Mouse (Mus musculus): ENCODE data around the gene Atg4d. TPM values are rescaled to one million over a fixed set of nuclear protein-coding genes. Genes with fewer than 3 reads are reported as not detected.
A peak's percentile ranks its signal among the peaks of the same experiment; 100 is the strongest.
"Not testable (repeated sequence)": the region's sequence is repeated elsewhere in the genome, so short reads cannot be mapped to it uniquely, and the experiment has no call there.

Gene Atg4d
- total RNA-seq, 1 experiment from 2014 or later: 5.6 TPM

- no peak for ATAC-seq (replicated peaks in 1 of 2; ENCODE audit: insufficient read depth in 1 of 2, low FRiP score in 2 of 2, low TSS enrichment in 1 of 2, low read depth in 1 of 2, poor library complexity in 2 of 2, severe bottlenecking in 2 of 2)
Measured at GRCm38 (mm10) chr9:21320280-21320618, 55.2 kb downstream of the Atg4d start.

- peak; percentile 54 to 83 for ATAC-seq (replicated peaks in 1 of 2; ENCODE audit: insufficient read depth in 1 of 2, low FRiP score in 2 of 2, low TSS enrichment in 1 of 2, low read depth in 1 of 2, poor library complexity in 2 of 2, severe bottlenecking in 2 of 2)
Measured at GRCm38 (mm10) chr9:21320619-21321512, 55.8 kb downstream of the Atg4d start, which contains the start of gene Slc44a2. Slc44a2 (plus strand) TSS chr9:21320698.

- peak; percentile 32 to 58 for ATAC-seq (replicated peaks in 1 of 2; ENCODE audit: insufficient read depth in 1 of 2, low FRiP score in 2 of 2, low TSS enrichment in 1 of 2, low read depth in 1 of 2, poor library complexity in 2 of 2, severe bottlenecking in 2 of 2)
Measured at GRCm38 (mm10) chr9:21321513-21321835, 56.4 kb downstream of the Atg4d start.

- no peak for ATAC-seq (replicated peaks in 1 of 2; ENCODE audit: insufficient read depth in 1 of 2, low FRiP score in 2 of 2, low TSS enrichment in 1 of 2, low read depth in 1 of 2, poor library complexity in 2 of 2, severe bottlenecking in 2 of 2)
Measured at GRCm38 (mm10) chr9:21322211-21322916, 57.3 kb downstream of the Atg4d start.

- ATAC-seq (replicated peaks in 1 of 2; ENCODE audit: insufficient read depth in 1 of 2, low FRiP score in 2 of 2, low TSS enrichment in 1 of 2, low read depth in 1 of 2, poor library complexity in 2 of 2, severe bottlenecking in 2 of 2): not testable (repeated sequence)
Measured at GRCm38 (mm10) chr9:21322917-21323297, 57.8 kb downstream of the Atg4d start.

- no peak for ATAC-seq (replicated peaks in 1 of 2; ENCODE audit: insufficient read depth in 1 of 2, low FRiP score in 2 of 2, low TSS enrichment in 1 of 2, low read depth in 1 of 2, poor library complexity in 2 of 2, severe bottlenecking in 2 of 2)
Measured at GRCm38 (mm10) chr9:21324269-21324668, 59.2 kb downstream of the Atg4d start.

Other genes starting within 250 kb of the Atg4d start
- 36.2 and 44.7 TPM in 2 replicates for gene Icam1, start 249.3 kb upstream of the Atg4d start, total RNA-seq (2017)
- gene Icam4, start 235.9 kb upstream of the Atg4d start, total RNA-seq (2017): 3.0 and 7.9 TPM in 2 replicates
- gene Icam5, start 233.2 kb upstream of the Atg4d start, total RNA-seq (2017): not detected in 2 replicates
- gene Zglp1, start 198.2 kb upstream of the Atg4d start, total RNA-seq (2017): not detected in 2 replicates
- gene Gm49373, start 192.2 kb upstream of the Atg4d start, total RNA-seq (2017): 0.44 TPM in 1 of 2 replicates, not detected in the other
- gene Fdx1l, start 191.7 kb upstream of the Atg4d start, total RNA-seq (2017): 33.6 and 45.2 TPM in 2 replicates
- 3.3 and 13.1 TPM in 2 replicates for gene Gm38431, start 173.3 kb upstream of the Atg4d start, total RNA-seq (2017)
- gene Raver1, start 173.3 kb upstream of the Atg4d start, total RNA-seq (2017): 13.1 and 23.3 TPM in 2 replicates
- gene Tyk2, start 134.1 kb upstream of the Atg4d start, total RNA-seq (2017): 12.2 and 19.4 TPM in 2 replicates
- 238 and 347 TPM in 2 replicates for gene Cdc37, start 115.3 kb upstream of the Atg4d start, total RNA-seq (2017)
- 2.7 and 4.8 TPM in 2 replicates for gene Pde4a, start 99.6 kb upstream of the Atg4d start, total RNA-seq (2017)
- 37.4 and 39.0 TPM in 2 replicates for gene Keap1, start 25.9 kb upstream of the Atg4d start, total RNA-seq (2017)
- 0.25 and 0.50 TPM in 2 replicates for gene S1pr5, start 16.9 kb upstream of the Atg4d start, total RNA-seq (2017)
- 64.0 and 98.0 TPM in 2 replicates for gene Kri1, start 22.7 kb downstream of the Atg4d start, total RNA-seq (2017)
- 14.8 and 30.4 TPM in 2 replicates for gene Cdkn2d, start 26.1 kb downstream of the Atg4d start, total RNA-seq (2017)
- gene Ap1m2, start 47.0 kb downstream of the Atg4d start, total RNA-seq (2017): 0.56 TPM in 1 of 2 replicates, not detected in the other
- 65.7 and 97.9 TPM in 2 replicates for gene Slc44a2, start 55.4 kb downstream of the Atg4d start, total RNA-seq (2017)
- 98.6 and 163 TPM in 2 replicates for gene Ilf3, start 102.6 kb downstream of the Atg4d start, total RNA-seq (2017)
- 19.3 and 23.4 TPM in 2 replicates for gene Qtrt1, start 146.5 kb downstream of the Atg4d start, total RNA-seq (2017)
- 80.9 and 87.0 TPM in 2 replicates for gene Dnm2, start 159.6 kb downstream of the Atg4d start, total RNA-seq (2017)
- gene Tmed1, start 245.0 kb downstream of the Atg4d start, total RNA-seq (2017): 9.7 and 18.0 TPM in 2 replicates

All from hematopoietic stem cell, adult 5-6 weeks (primary cell).